Mouse (Mus musculus) forebrain, embryonic 14.5 days (tissue): ENCODE measurements around the gene Rnd2. TPM values are rescaled to one million over a fixed set of nuclear protein-coding genes. Genes with fewer than 3 reads are reported as not detected.
"Not testable (repeated sequence)": the region's sequence is repeated elsewhere in the genome, so short reads cannot be mapped to it uniquely, and the experiment has no call there.

Source experiments
- ATAC-seq: fragments of 200-750 bp; cut with Nextera tagmentation; 2 replicates; pipeline ENCODE4 v1.8.0; 2017; ENCODE audit warnings: mild to moderate bottlenecking, moderate library complexity
- DNase-seq: peaks from one replicate; pipeline ENCODE4 v3.0.0-alpha.2; 2015; ENCODE audit warnings: low spot score
- H3K27ac ChIP-seq: fragments of 300-500 bp; sonication (generic); 2 replicates; pipeline ENCODE4 v1.5.1; 2014; ENCODE audit warnings: low read depth, mild to moderate bottlenecking, control low read depth, low read length, moderate library complexity
- H3K27me3 ChIP-seq: fragments of 300-500 bp; sonication (generic); replicated peaks from 2 replicates; pipeline ENCODE4 v1.6.1; 2014; ENCODE audit warnings: low read length, control low read depth, mixed read lengths; ENCODE audit not compliant: control insufficient read depth, insufficient read depth
- H3K36me3 ChIP-seq: fragments of 300-500 bp; sonication (generic); 2 replicates; pipeline ENCODE4 v1.6.1; 2014; ENCODE audit warnings: low read length, control low read depth; ENCODE audit not compliant: control insufficient read depth, insufficient read depth
- H3K4me1 ChIP-seq: fragments of 300-500 bp; sonication (generic); 2 replicates; pipeline ENCODE4 v1.6.1; 2014; ENCODE audit warnings: antibody characterized with exemption, low read length, control low read depth; ENCODE audit not compliant: control insufficient read depth, insufficient read depth
- H3K4me2 ChIP-seq: fragments of 300-500 bp; sonication (generic); 2 replicates; pipeline ENCODE4 v1.6.1; 2014; ENCODE audit warnings: mild to moderate bottlenecking, control low read depth, low read length
- H3K4me3 ChIP-seq: fragments of 300-500 bp; sonication (generic); 2 replicates; pipeline ENCODE4 v1.5.1; 2014; ENCODE audit warnings: low read depth, low read length, control low read depth
- H3K9ac ChIP-seq: fragments of 300-500 bp; sonication (generic); 2 replicates; pipeline ENCODE4 v1.6.1; 2014; ENCODE audit warnings: mild to moderate bottlenecking, low read length, control low read depth, moderate library complexity
- H3K9me3 ChIP-seq: fragments of 300-500 bp; sonication (generic); replicated peaks from 2 replicates; pipeline ENCODE4 v1.6.1; 2016; ENCODE audit warnings: low read length, control low read depth, mixed read lengths; ENCODE audit not compliant: control insufficient read depth
- WGBS: fragments of 180-500 bp; shearing (Covaris S2); extraction: QIAGEN DNeasy Blood & Tissue Kit; methylation state at CpG from one replicate; pipeline ENCODE4 v1.1.7; 2014; 5-methylcytosine and 5-hydroxymethylcytosine counted together
- polyA plus RNA-seq: library from polyadenylated mRNA; unstranded; fragments of >200 nt; fragmentation: Nextera tagmentation; extraction: Ambion mirVana; gene quantifications from 2 replicates; pipeline ENCODE4 v1.2.1, GENCODE M21; 2014

Rnd2 gene
- polyA plus RNA-seq, 1 experiment from 2014 or later, result 131 TPM

GRCm38 (mm10) chr11:101424925-101425813 is 39.6 kb upstream of the Rnd2 start, which contains the start of the genes Rundc1 and Ptges3l:
Gene Rundc1, plus strand, starts transcription at chr11:101425085.
Gene Ptges3l, minus strand, starts transcription at chr11:101425333.
- peak within 1 kb of the TSS; percentile 89 for H3K4me2 ChIP-seq
- ATAC-seq (peak; percentile 96), DNase-seq (peak; percentile 98)
- H3K27ac ChIP-seq, result peak within 1 kb of the TSS; percentile 75
- WGBS, result under 1% methylated on average over 69 of the region's 81 CpGs
- H3K9ac ChIP-seq, result peak within 1 kb of the TSS; percentile 84
- peaks cover 11% of the 10 kb centered on the region for H3K36me3 ChIP-seq
- peak within 1 kb of the TSS; percentile 94 for H3K4me3 ChIP-seq
- H3K9me3 ChIP-seq, result no peaks in the 10 kb centered on the region
- H3K27me3 ChIP-seq, result no peaks in the 10 kb centered on the region
- peaks cover 22% of the 10 kb centered on the region for H3K4me1 ChIP-seq

- peaks cover 22% of the 10 kb centered on the region for H3K4me1 ChIP-seq
- H3K4me2 ChIP-seq, result peak overlapping the region; percentile 89
- no peak for DNase-seq
- H3K36me3 ChIP-seq, result peaks cover 20% of the 10 kb centered on the region
- H3K9me3 ChIP-seq, result no peaks in the 10 kb centered on the region
- H3K4me3 ChIP-seq, result peak overlapping the region; percentile 94
- no peak overlapping the region for H3K27ac ChIP-seq
- WGBS, result 74% methylated on average over 8 of the region's 8 CpGs
- no peaks in the 10 kb centered on the region for H3K27me3 ChIP-seq
- peak overlapping the region; percentile 84; the same call in 1 of the 2 replicates for H3K9ac ChIP-seq
- ATAC-seq, result no peak
Measured at GRCm38 (mm10) chr11:101426165-101426564, 38.6 kb upstream of the Rnd2 start.

GRCm38 (mm10) chr11:101431327-101431726 is 33.5 kb upstream of the Rnd2 start:
- Histone ChIP-seq H3K9me3 (no peaks in the 10 kb centered on the region), H3K4me1 (peaks cover 8% of the 10 kb centered on the region), H3K27me3 (no peaks in the 10 kb centered on the region), H3K27ac (no peak overlapping the region), H3K36me3 (peaks cover 63% of the 10 kb centered on the region), H3K4me2 (no peak overlapping the region), H3K9ac (no peak overlapping the region), H3K4me3 (no peak overlapping the region)
- ATAC-seq, result no peak
- 93% methylated on average over 9 of the region's 9 CpGs for WGBS
- no peak for DNase-seq

GRCm38 (mm10) chr11:101433396-101433795 is 31.4 kb upstream of the Rnd2 start:
- no peaks in the 10 kb centered on the region for H3K27me3 ChIP-seq
- H3K9ac ChIP-seq, result no peak overlapping the region
- ATAC-seq, result no peak
- no peaks in the 10 kb centered on the region for H3K9me3 ChIP-seq
- no peak overlapping the region for H3K4me2 ChIP-seq
- WGBS, result 88% methylated on average over 13 of the region's 13 CpGs
- peaks cover 63% of the 10 kb centered on the region for H3K36me3 ChIP-seq
- no peak for DNase-seq
- H3K4me1 ChIP-seq, result no peaks in the 10 kb centered on the region
- no peak overlapping the region for H3K4me3 ChIP-seq
- H3K27ac ChIP-seq, result no peak overlapping the region

- no peak overlapping the region for H3K9ac ChIP-seq
- no peak overlapping the region for H3K4me3 ChIP-seq
- H3K4me1 ChIP-seq, result no peaks in the 10 kb centered on the region
- H3K27ac ChIP-seq, result no peak overlapping the region
- H3K36me3 ChIP-seq, result peaks cover 46% of the 10 kb centered on the region
- 85% methylated on average over 4 of the region's 4 CpGs for WGBS
- no peaks in the 10 kb centered on the region for H3K9me3 ChIP-seq
- no peak overlapping the region for H3K4me2 ChIP-seq
- no peak for ATAC-seq
- H3K27me3 ChIP-seq, result no peaks in the 10 kb centered on the region
- DNase-seq, result no peak
Measured at GRCm38 (mm10) chr11:101435831-101436230, 29.0 kb upstream of the Rnd2 start.

- H3K4me1 ChIP-seq, result no peaks in the 10 kb centered on the region
- ATAC-seq (no peak), DNase-seq (no peak)
- H3K9me3 ChIP-seq, result no peaks in the 10 kb centered on the region
- no peak overlapping the region for H3K9ac ChIP-seq
- H3K27me3 ChIP-seq, result no peaks in the 10 kb centered on the region
- H3K4me2 ChIP-seq, result no peak overlapping the region
- no peak overlapping the region for H3K27ac ChIP-seq
- WGBS, result 51% methylated on average over 4 of the region's 4 CpGs
- H3K36me3 ChIP-seq, result peaks cover 35% of the 10 kb centered on the region
- H3K4me3 ChIP-seq, result no peak overlapping the region
Measured at GRCm38 (mm10) chr11:101436916-101437315, 27.9 kb upstream of the Rnd2 start.

- not testable (repeated sequence) for H3K4me3 ChIP-seq, H3K27ac ChIP-seq, DNase-seq, H3K9me3 ChIP-seq, H3K4me1 ChIP-seq, H3K4me2 ChIP-seq, ATAC-seq, H3K9ac ChIP-seq, H3K27me3 ChIP-seq
- H3K36me3 ChIP-seq, result peaks cover 28% of the 10 kb centered on the region
- WGBS, result 55% methylated on average over 3 of the region's 3 CpGs
Measured at GRCm38 (mm10) chr11:101438006-101438405, 26.8 kb upstream of the Rnd2 start.

- DNase-seq, H3K4me1 ChIP-seq, H3K9me3 ChIP-seq, H3K27ac ChIP-seq, ATAC-seq, H3K9ac ChIP-seq, H3K27me3 ChIP-seq: not testable (repeated sequence)
- H3K36me3 ChIP-seq, result peaks cover 28% of the 10 kb centered on the region
- H3K4me3 ChIP-seq, result 0 out of 2 replicates have a peak overlapping the region, but pooled peaks have one; percentile 18
- H3K4me2 ChIP-seq, result peak overlapping the region; percentile 35
- 37% methylated on average over 14 of the region's 15 CpGs for WGBS
Measured at GRCm38 (mm10) chr11:101441450-101442126, 23.2 kb upstream of the Rnd2 start.
